Mouse (Mus musculus) embryonic fibroblast, embryonic 13.5 days (primary cell): ENCODE data around the gene Gemin5.

Experiments used
- CTCF ChIP-seq: IDR thresholded peaks from 2 replicates; pipeline ENCODE4 v1.5.1; 2011; ENCODE audit warnings: mild to moderate bottlenecking, control low read depth, low read length, moderate library complexity, borderline replicate concordance; ENCODE audit not compliant: insufficient read depth
- POLR2A ChIP-seq: IDR thresholded peaks from 2 replicates; pipeline ENCODE4 v1.6.1; 2011; ENCODE audit warnings: low read depth, mild to moderate bottlenecking, control low read depth, low read length, moderate library complexity

DNA sequence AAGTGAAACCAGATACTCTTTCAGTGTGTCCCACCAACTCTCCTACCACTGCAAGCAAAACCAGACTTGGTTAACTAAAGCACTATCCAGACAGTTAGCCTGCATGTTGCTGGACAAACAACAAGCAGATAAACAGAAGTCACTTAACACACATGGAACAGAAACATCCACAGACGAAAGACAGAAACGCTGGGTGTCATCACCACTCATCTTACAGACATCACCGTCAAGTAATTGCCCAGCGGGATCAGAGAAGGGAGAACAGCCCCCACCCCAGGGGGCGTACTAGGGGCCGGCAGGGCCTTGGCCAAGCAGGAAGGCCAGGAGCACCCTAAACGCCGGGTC lies 545 bp downstream of the Gemin5 start:
- TF ChIP-seq POLR2A (no peak), CTCF (no peak)
